Mouse (Mus musculus) CD8-positive naive resting alpha-beta T cell, adult 2 months (primary cell): Measurements from ENCODE around the gene Mettl6.
A peak's percentile ranks its signal among the peaks of the same experiment; 100 is the strongest.
"Not testable (repeated sequence)": the region's sequence is repeated elsewhere in the genome, so short reads cannot be mapped to it uniquely, and the experiment has no call there.

ENCODE experiments used
- DNase-seq, 2 experiments: peaks; one replicate each; pipeline ENCODE4 v3.0.0; 2022; ENCODE audit warnings: low read depth in 2 of 2, low spot score in 2 of 2

The Mettl6 gene

DNA sequence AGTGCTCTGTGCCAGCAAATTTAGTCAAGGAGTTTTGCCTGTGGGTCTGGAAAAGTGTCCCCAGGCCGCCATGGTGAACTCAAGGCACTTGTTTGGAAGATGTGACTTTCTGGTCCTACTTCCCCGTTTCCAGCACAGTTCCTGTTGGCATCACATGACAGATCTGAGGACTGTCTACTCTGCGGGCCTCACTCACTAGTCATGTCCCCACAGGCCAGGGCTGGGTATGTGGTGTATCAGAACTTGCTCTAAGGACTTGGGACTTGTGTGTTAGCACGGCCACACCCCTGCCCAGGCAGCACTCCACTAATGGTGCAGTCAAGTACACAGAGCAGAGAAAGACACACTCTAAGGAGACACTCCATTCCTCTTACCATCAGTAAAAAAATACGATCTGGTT is 12.4 kb downstream of the Mettl6 start:
- no peak for DNase-seq

DNA sequence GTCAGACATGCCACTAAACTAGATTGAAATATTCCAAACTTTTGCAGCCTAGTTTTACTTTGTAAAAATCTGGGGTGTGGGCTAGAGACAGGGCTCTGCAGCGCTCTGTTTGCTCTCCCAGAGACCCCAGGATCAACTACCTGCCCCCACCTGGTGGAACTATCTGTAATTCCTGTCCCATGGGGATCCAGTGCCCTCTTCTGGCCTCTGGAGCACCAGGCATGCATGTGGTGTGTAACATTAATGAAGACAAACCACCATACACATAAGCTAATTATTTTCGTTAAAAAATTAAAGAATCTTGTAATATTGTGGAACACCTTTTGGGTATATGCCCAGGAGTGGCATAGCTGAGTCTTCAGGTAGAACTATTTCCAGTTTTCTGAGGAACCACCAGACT is 21.5 kb downstream of the Mettl6 start:
- DNase-seq, result no peak

DNA sequence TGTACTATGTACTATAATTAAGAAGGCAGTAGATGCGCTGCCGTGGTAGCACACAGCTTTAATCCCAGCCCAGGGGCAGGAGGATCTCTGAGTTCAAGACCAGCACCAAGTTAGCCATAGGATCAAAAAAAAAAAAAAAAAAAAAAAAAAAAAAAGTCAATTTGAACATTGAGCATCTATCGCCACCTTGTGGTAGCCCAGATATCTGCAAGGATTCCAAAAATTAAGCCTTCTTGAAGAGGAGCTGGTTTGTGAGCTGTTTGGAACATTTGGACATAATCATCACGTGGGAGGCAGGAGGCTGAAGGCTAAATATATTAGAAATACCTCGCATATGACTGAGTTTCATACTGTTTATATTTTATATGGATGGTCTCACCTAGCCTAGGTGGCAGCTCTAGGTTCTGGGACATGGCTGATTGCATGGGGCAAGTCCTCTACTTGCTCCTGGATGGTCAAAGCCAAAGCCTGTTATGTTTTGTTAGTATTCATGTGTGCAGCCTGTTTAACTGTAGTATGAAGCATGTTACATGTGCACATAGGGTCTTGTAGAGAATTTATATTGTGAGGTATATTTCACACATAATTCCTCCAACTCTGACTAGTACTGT is 22.3 kb downstream of the Mettl6 start:
- DNase-seq, result peak; percentile 38 to 68

DNA sequence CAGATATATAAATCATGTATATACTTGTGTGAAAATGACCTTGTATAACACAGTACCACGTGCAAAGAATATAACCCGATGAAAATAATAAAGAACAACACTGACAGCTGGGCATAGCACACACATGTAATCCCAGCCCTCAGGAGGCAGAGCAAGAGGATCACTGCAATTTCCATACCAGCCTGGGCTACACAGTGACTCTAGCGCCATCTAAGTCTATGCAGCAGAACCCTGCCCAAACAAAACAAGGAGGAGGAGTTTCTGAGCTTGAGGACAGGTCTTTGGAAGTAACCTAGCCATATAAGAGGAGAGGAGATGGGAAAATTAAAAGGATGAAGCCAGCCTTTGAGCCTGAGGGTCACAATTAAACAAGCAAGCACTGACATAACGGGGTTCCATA is 25.1 kb downstream of the Mettl6 start:
- no peak for DNase-seq

DNA sequence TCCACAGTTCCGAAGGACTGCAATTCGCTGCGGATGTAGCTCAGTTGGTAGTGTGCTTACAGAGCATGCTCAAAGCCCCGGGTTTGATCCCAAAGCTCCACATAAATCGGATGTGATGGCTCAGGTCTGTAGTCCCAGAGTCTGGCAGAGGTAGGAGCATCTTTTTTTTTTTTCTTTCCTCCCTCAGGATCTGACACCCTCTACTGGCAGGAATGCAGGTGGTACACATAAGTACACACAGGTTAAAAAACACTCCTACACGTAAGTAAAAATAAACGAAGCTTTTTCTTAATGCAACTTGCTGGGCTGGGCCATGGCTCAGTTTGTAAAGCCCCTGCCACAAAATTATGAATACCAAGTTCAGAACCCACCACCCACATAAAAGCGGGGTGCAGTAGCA is 30.7 kb downstream of the Mettl6 start:
- no peak for DNase-seq

DNA sequence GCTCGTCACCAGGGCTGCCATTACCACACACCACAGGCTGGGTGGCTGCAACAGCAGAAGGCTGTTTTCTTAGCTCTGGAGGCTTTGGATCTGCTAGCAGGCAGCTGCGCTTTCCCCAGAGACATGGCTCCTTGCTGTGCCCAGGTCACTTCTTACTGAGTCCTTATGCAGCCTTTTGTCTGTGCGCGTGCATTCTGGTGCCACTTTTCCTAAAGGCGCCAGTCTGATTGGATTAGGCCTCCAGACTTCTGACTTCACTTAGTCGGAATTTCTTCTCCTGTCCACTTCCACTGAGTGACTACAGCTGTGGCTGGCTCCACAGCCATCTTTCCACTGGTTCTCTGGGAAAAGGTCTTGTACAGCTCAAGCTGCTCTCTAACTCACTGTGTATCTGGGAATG is 32.0 kb downstream of the Mettl6 start:
- no peak for DNase-seq

DNA sequence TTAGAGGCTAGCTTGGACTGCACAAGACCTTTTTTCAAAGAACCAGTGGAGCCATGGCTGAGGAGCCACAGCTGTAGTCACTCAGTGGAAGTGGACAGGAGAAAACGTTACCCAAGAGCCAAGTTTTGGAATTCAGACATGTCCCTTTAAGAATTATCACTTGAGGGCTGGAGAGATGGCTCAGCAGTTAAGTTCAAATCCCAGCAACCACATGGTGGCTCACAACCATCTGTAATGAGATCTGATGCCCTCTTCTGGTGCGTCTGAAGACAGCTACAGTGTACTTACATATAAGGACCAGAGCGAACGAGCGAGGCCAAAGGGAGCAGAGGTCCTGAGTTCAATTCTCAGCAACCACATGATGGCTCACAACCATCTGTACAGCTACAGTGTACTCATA is 32.6 kb downstream of the Mettl6 start:
- DNase-seq, result not testable (repeated sequence)

DNA sequence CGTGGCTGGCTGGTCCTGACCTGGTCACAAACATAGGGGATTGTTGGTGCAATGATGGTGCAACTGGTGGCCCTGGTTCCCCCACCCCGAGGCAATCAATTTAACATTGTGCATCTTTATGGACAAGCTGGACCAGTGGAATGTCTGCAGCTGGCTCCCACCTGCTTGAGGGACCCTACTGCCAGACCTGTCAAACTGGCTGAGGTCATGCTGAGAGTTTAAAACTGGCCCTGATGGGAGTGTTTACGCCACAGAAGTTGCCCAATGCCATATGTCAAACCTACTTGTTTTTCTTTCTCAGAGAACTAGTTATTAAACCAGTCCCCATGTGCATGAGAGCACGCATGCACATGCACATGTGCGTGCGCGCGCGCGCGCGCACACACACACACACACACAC is 36.8 kb downstream of the Mettl6 start:
- no peak for DNase-seq

DNA sequence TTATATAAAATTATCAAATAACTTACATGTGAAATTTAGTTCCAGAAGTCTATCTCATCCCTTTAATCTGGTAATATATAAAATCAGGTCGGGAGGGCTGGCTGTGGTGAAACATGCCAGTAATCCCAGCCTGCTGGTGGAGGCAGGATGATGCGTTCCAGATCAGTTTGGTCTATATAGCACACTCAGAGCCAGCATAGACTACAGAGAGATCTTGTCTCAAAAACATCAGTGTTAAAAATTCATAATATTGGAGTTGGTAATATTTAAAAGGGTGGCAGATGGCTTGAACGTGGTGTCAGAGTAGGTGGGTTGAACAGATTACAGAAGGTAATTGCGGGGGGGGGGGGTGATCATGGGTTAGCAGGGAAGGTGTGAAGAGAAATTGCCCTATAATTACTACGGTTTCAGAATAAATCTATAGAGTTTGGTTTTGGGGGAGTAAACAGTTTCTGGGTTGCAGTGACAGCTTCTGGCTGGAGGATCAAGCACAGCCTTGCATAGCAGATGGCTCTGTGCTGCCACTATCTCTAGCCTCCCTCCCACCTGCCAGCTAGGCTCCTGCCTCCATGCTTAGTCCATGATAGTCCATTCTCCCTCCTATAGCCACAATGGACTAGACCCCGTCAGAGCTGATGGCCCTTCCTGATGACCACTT is 38.6 kb downstream of the Mettl6 start:
- no peak for DNase-seq

DNA sequence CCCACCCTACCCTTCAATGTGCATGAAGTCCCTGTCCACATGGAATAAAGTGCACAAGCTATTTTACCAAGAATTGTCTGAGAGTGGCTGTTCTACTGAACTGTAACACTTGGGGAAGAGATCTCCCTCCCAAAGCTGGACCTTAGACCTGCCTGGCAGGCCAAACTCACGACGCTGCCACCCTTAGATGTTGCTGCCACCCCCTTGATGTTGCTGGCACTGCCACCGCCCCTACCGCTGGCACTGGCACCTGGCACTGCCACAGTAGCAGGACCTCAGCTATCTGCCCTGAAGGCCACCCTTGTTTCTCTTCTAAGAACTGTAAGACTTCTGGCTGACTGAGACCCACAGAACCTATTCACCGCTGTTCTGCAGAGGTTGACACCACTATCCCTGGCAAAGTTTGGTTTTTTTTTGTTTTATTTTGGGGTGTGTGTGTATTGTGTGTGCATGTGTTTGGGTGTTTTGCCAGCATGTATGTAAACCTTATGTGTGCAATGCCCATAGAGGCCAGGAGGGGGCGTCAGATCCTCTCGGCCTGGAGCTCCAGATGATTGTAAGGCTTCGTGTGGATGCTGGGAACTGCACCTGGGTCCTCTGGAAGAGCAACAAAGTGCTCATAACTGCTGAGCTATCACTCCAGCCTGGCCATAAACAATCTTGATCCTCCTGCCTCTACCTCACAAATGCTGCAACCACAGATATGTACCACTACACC is 39.8 kb downstream of the Mettl6 start:
- peak; percentile 26 to 38 for DNase-seq

DNA sequence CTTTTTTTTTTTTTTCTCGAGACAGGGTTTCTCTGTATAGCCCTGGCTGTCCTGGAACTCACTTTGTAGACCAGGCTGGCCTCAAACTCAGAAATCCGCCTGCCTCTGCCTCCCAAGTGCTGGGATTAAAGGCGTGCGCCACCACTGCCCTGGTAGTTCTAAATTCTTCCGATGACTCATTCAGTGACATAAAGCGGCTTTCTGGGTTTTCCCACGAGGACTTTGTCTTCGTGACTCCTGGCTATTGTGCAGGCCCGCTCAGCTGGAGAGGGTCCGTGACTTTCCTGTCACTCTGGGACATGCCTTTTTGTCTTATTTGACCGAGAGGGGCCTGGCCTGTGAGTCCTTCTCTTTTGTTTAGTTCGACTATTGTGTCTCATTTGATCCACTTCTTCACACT is 40.9 kb downstream of the Mettl6 start:
- DNase-seq, result not testable (repeated sequence)

DNA sequence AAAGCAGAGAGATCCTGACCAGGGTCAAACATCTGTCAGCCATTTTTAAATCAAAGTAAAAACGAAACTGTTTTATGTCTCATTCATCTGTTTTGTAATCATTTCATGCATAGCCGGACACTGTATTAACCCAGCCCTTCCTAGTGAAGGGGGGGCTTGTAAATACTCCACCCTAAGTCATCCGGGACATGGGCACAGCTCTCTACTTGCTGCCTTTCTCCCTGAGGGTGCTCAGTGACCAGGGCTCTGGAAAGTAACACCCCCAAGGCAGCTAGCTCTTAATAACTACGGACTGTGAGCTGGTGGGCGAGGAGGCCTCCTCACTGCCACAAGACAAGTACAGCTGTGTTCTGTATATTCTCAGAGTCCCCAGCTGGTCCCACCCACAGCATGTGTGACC is 45.8 kb downstream of the Mettl6 start:
- DNase-seq, result no peak

DNA sequence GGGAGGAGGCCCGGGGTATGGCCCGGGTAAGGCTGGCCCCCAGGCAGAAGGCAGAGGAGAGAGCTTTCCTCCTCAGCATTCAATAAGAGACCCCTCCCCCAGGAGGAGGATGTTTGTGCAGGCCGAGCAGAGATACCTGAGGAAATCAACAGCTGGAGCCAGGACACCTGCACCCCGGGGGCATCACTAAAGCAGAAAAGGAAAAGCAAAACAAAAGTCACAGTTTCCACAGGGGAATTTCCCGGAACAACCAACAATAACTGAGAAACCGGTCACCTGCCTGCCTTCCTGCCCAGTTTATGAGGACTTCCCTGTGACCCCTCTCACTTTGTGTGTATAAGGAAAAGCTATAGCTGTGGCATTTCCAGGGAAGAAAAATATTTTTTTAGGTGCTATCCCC is 51.2 kb downstream of the Mettl6 start:
- DNase-seq, result no peak

DNA sequence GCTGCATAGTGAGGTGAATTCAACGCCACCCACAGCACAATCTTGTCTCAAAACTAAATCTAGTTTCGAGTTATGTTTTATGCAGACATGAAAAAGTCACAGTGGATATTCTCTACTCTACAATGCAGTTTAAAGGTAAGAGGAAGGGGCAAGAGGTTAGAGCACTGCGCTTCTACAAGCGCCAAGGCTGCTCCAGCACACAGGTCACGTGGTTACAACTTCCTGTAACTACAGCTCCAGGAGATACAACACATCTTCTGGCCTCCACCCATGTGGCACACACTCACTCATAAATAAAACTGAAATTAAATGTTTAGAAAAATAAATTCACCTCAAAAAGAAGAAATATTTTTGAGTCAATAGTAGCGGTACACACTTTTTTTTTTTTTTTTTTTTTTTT is 54.1 kb downstream of the Mettl6 start:
- peak in 1 of 2 experiments; percentile 21 for DNase-seq

DNA sequence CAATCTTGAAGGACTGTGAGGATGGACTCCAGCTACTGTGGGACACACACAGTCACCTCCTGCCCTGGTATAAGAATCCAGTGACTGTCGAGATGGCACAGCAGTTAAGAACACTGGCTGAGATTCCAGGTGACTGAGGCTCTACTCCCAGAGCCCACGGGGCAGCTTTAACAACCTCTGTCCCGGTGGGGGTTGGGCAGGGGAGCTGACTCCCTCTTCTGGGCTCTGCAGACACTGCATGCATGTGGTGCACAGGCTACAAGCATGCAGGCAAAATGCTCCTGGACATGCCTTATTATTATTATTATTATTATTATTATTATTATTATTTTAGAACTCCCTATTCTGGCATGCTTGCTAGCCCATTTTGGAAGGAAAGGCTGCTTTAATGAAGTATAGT is 54.6 kb downstream of the Mettl6 start:
- DNase-seq, result no peak

DNA sequence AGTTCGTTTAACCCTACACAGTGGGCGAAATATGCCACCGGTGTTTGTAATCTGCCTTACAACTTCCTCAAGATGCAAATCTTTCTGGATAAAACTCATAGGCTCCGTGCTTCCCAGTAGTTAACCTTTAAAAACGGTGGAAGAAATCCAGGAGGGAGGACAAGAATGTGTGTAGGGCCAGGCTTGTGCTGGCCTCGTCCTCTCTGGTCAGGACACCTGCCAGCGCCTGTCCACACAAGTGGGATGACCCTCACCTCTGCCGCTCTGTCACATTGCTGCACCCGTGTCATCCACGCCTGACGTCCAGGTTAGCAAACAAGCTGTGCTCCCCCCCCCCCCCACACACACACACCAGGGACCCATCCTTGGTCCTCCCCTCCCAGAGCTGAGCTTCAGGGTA is 55.6 kb downstream of the Mettl6 start:
- DNase-seq, result no peak

DNA sequence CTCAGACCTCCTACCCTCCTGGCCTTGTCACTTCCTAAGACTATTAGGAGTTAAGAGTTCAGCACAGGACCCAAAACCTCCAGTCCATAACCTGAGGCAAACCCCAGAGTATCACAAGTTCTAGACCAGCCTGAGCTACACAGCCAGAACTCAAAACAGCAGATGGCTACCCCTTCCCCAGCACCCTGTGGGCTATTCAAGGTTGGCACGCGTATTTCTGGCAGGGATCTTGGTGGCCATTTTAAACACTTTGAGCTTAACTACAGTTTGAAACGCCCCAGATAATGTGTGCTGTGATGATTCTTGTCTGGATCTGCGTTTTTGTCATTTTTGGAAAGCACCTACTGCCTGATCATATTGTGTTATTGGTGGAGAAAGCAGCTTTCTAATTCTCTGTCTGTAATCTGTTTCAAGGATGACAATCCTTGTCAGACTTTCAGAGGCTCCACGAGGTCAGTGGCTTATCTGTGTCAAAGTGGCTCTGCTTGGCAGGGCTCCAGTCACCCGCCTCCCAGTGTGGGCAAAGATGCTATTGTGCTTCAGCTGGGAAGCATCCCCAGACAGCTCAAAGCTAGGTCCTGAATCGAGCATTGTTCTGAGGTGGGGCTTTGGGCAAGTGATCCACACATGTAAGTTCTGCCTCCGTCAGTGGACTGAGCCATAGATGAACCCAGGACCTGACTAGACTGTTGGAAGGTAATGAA is 56.9 kb downstream of the Mettl6 start:
- DNase-seq, result no peak

DNA sequence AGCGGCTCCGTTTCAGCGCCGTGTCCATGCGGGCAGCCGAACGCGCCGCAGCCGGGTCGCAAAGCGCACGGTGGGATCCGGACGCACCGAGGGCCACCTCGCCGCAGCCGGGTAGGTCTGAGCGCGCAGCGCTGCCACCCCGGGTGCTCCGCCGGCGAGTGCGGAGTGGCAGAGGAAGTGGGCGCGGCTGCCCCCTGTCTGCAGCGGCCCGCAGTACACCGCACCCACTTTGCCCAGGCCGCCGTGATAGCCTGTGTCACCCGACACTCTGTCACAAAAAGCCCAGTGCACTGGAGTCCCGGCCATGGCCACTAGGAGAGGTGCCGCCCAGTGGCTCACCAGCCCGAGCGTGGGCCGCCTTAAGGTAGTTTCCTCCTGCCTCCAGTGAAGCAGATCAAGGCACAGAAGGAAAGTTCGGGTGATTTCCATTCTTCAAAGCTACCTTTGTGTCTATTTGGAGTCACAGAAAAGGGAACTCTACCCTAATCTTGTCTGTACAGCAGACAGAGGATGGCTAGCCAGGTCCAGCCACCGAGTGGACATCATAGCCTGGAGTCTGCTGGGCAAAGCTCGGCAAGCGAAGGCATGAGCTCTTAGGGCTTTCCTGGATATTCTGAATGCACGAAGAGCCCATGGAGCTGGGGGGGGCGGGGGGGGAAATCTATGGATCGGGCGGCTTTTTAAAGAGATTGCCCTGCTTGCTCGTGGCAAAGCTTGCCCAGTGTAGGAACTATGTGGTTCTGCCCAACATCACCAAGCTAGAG is 58.7 kb downstream of the Mettl6 start, which contains the start of gene Sh3bp5:
Gene Sh3bp5 (minus strand): TSS at position 149 of the 764 bp plus-strand sequence.
- peak; percentile 97 to 98 for DNase-seq

DNA sequence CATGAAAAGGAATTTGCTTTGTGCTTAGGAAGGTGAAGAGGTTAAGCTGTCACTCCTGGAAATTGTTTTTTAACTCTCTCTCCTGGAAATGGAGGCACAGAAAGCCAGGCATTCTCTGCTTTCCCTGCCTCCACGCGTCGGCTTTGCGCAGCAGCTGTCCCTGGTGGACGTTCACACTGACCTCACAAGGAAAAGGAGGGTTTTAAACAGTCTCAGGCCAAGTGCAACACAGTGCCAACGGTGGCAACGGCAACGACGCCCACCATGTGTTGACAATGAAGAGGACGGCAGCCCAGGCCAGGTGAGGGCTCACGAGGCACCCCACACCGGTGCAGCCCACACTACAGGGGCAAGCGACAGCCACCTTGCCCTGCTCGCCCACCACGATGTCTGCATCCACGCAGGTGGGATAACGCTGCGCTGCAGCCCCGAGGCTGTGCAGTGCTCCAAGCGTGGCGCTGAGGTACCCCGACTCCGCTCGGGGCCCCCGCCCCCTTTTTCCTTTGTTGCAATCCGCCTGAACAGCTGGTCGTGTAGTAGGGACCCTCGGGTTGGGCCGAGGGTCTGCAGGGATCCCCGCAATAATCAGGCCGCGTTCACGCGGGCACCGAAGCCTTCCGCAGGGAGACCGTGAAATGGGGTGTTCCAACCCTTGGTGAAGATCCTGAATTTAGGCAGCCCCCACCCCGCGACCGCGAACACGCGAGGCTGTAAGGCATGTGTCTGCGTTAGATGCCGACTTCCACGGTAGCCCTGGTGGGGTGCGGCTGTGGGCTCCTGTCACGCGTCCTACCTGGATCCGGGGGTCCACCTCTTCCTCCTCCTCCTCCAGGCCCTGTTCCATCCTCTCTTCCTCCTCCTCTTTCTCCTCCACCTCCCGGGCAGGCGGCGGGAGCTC is 59.6 kb downstream of the Mettl6 start:
- DNase-seq, result no peak

DNA sequence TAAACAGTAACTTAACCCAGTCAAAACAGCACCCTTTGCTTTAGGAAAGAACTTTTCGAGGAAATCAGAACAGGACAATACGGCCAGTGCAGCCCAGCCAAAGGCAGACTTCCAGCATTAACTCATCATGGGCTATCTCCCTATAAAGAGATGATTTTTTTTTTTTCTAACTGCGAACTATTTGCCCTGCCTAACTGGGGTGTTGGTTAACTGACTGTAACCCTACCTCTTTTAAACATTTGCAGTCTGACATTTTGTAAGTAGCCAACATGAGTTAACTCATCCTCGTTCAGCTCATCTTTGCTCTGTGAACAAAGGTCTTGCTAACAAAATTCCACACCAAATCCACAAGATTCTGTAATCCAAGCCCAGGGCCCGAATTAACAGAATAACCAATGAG is 60.4 kb downstream of the Mettl6 start:
- no peak for DNase-seq
